Comparison of ENCODE assay signal across 8 mouse cellular contexts in the genomic region with DNA sequence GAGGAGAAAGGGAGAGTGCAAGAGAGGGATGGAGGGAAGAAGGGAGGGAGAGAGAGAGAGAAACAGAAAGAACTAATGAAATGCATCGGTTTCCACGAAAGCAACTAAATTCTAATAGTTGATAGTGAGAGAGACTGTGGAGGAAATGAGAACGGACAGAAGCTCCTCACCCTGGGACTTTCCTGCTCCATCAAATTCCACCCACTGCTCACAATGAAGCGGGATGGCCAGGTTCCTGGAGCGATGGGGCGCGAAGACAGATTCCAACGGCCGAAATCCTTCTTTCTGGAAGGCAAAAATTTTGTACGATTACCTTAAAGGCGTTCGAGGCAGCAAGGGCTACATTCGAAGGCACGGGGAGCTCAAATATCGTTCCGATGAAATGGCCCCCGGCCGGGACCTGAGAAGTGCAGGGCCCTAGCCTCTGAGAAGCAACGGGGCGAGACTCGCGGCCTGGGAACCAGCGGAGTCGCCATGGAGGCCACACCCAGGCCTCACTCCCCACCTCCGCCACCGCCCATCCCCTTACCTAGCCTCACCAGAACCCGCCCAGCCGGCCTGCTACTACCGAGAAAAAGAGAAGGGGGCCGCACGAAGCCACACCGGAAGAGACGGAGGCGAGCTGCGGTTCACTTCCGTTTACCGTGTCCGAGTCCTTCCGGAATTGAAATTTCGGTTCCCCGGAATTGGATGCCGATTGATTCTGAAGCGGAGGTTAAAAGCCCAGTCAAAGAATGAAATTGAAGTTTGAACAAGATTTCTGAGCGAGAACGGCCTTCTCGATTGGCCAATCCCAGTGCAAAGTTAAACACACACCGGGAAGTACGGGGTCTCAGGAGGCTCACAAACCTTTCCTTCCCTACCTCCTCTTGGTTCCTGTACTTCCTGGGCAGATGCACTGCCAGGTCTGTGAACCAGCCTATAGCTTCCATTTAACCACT. TPM values are rescaled to one million over a fixed set of nuclear protein-coding genes. Genes with fewer than 3 reads are reported as not detected.
DNase-seq lines count a peak whose midpoint lies in the region; ATAC-seq lines count a peak whose summit lies in the region.

Gene Zfp26 (minus strand): TSS at position 786 of the 941 bp plus-strand sequence.

- peak; percentile 47 for DNase-seq in c-Kit-negative CD71-positive TER-119-positive erythroid progenitor cells, embryonic 14.5 days (ENCODE audit: low read depth, low spot score)
- DNase-seq in fibroblast of lung, adult 2 months (ENCODE audit: low read depth), result peak; percentile 49
- peak; percentile 83 for DNase-seq in kidney, postnatal 14 days
- DNase-seq in liver, embryonic 13.5 days, result peak; percentile 73
- DNase-seq in neural tube, embryonic 10.5 days (ENCODE audit: extremely low spot score, low spot score), result peak; percentile 81

- WGBS in heart, embryonic 14.5 days, result under 1% methylated on average over 48 of the region's 48 CpGs
- under 1% methylated on average over 48 of the region's 48 CpGs for WGBS in liver, embryonic 13.5 days (ENCODE audit: insufficient replicate concordance)
- WGBS in stomach, embryonic 16.5 days, result under 1% methylated on average over 48 of the region's 48 CpGs

- 0 out of 2 replicates have a peak, but pooled peaks cover 3% of the 10 kb centered on the region for H3K27me3 ChIP-seq in heart, embryonic 14.5 days (ENCODE audit: control insufficient read depth, insufficient read depth, low read length)
- 0 out of 2 replicates have a peak, but pooled peaks cover 3% of the 10 kb centered on the region for H3K27me3 ChIP-seq in liver, embryonic 13.5 days
- H3K27me3 ChIP-seq in stomach, embryonic 16.5 days (ENCODE audit: control insufficient read depth, insufficient read depth, low read length), result no peaks in the 10 kb centered on the region

- H3K36me3 ChIP-seq in heart, embryonic 14.5 days (ENCODE audit: control insufficient read depth, insufficient read depth, low read length), result peaks cover 33% of the 10 kb centered on the region
- H3K36me3 ChIP-seq in liver, embryonic 13.5 days, result peaks cover 12% of the 10 kb centered on the region
- 0 out of 2 replicates have a peak, but pooled peaks cover 3% of the 10 kb centered on the region for H3K36me3 ChIP-seq in stomach, embryonic 16.5 days (ENCODE audit: control insufficient read depth, insufficient read depth, low read length)

- H3K27ac ChIP-seq in heart, embryonic 14.5 days (replicated peaks in 1 of 2; ENCODE audit: control insufficient read depth in 1 of 2, insufficient read depth in 1 of 2, low read depth in 2 of 2, low read length in 2 of 2), result peak within 1 kb of the TSS; percentile 66 to 80
- H3K27ac ChIP-seq in liver, embryonic 13.5 days, result peak within 1 kb of the TSS; percentile 71
- H3K27ac ChIP-seq in stomach, embryonic 16.5 days (ENCODE audit: low read length), result peak within 1 kb of the TSS; percentile 93

- peak within 1 kb of the TSS; percentile 87 for H3K9ac ChIP-seq in heart, embryonic 14.5 days (ENCODE audit: low read length)
- H3K9ac ChIP-seq in liver, embryonic 13.5 days, result peak within 1 kb of the TSS; percentile 80
- peak within 1 kb of the TSS; percentile 90 for H3K9ac ChIP-seq in stomach, embryonic 16.5 days (ENCODE audit: low read length)

- peaks cover 2 to 7% of the 10 kb centered on the region in 2 experiments; a peak in 3 of 4 replicates for H3K4me1 ChIP-seq in heart, embryonic 14.5 days (ENCODE audit: control insufficient read depth in 2 of 2, insufficient read depth in 2 of 2, low read length in 2 of 2)
- peaks cover 18% of the 10 kb centered on the region for H3K4me1 ChIP-seq in liver, embryonic 13.5 days (replicated peaks)
- H3K4me1 ChIP-seq in stomach, embryonic 16.5 days (ENCODE audit: control insufficient read depth, insufficient read depth, low read length), result peaks cover 9% of the 10 kb centered on the region

- peak; percentile 91 for ATAC-seq in CD4-positive, CD25-positive, alpha-beta regulatory T cell, adult 4 months
- peak; percentile 72 for ATAC-seq in heart, embryonic 14.5 days (ENCODE audit: insufficient number of reproducible peaks, insufficient read depth, low FRiP score, low read depth)
- ATAC-seq in liver, embryonic 13.5 days (ENCODE audit: low read depth), result peak; percentile 96
- ATAC-seq in stomach, embryonic 16.5 days (ENCODE audit: insufficient read depth, low FRiP score), result peak; percentile 96

- H3K4me3 ChIP-seq in heart, embryonic 14.5 days (ENCODE audit: control insufficient read depth in 1 of 2, insufficient read depth in 1 of 2, low read depth in 1 of 2, low read length in 2 of 2), result peak within 1 kb of the TSS; percentile 79 to 89
- peak within 1 kb of the TSS; percentile 72 for H3K4me3 ChIP-seq in liver, embryonic 13.5 days (replicated peaks)
- peak within 1 kb of the TSS; percentile 76 for H3K4me3 ChIP-seq in stomach, embryonic 16.5 days (replicated peaks; ENCODE audit: low read length)

- H3K4me2 ChIP-seq in heart, embryonic 14.5 days (ENCODE audit: low read length), result peak within 1 kb of the TSS; percentile 92
- H3K4me2 ChIP-seq in liver, embryonic 13.5 days, result peak within 1 kb of the TSS; percentile 78
- peak within 1 kb of the TSS; percentile 89 for H3K4me2 ChIP-seq in stomach, embryonic 16.5 days (ENCODE audit: low read depth, low read length)

- no peaks in the 10 kb centered on the region for H3K9me3 ChIP-seq in heart, embryonic 14.5 days (ENCODE audit: control insufficient read depth, low read length)
- no peaks in the 10 kb centered on the region for H3K9me3 ChIP-seq in liver, embryonic 13.5 days (replicated peaks)
- H3K9me3 ChIP-seq in stomach, embryonic 16.5 days (replicated peaks; ENCODE audit: control insufficient read depth, low read length), result no peaks in the 10 kb centered on the region

RNA-seq across cellular contexts. Expression of gene Zfp26, which starts in this region (rescaled TPM):
- polyA plus RNA-seq in CD4-positive, CD25-positive, alpha-beta regulatory T cell, adult 4 months (2017; shearing (Covaris generic)), result 10 to 100 TPM; 21.6 to 27.6 TPM
- 14.0 and 15.4 TPM in 2 replicates for polyA plus RNA-seq in heart, embryonic 14.5 days (2014; fragmentation: Nextera tagmentation; extraction: Ambion mirVana)
- 4.4 and 5.4 TPM in 2 replicates for polyA plus RNA-seq in liver, embryonic 13.5 days (2015; fragmentation: Nextera tagmentation; extraction: Ambion mirVana)
- 15.4 and 18.7 TPM in 2 replicates for polyA plus RNA-seq in stomach, embryonic 16.5 days (2015; fragmentation: Nextera tagmentation; extraction: Ambion mirVana)

Comparison
In these comparisons a context has a peak if more than half of its experiments do, and no peak if none do; other contexts are left out.
1. Peak in every context shown above with its lines: DNase-seq, ATAC-seq, H3K4me3 ChIP-seq and H3K27ac ChIP-seq.